Mouse (Mus musculus) cortical plate, adult 2 months (tissue): ENCODE measurements at regions not wholly inside any gene's neighbourhood (a gene's known extent, or its start where the extent isn't known, plus 50 kb on each side); places are given as distances from the start of the nearest gene placed in this dataset.

ENCODE experiments used
- CTCF ChIP-seq: fragments of 200-500 bp; IDR thresholded peaks from 2 replicates; pipeline ENCODE4 v1.5.1; 2011; ENCODE audit warnings: mild to moderate bottlenecking, control low read depth, low read length; ENCODE audit not compliant: insufficient read depth; ENCODE audit errors: extremely low read depth
- POLR2A ChIP-seq: fragments of 200-500 bp; IDR thresholded peaks from 2 replicates; pipeline ENCODE4 v1.6.1; 2011; ENCODE audit warnings: mild to moderate bottlenecking, low read length, control low read depth; ENCODE audit not compliant: insufficient read depth; ENCODE audit errors: extremely low read depth

DNA sequence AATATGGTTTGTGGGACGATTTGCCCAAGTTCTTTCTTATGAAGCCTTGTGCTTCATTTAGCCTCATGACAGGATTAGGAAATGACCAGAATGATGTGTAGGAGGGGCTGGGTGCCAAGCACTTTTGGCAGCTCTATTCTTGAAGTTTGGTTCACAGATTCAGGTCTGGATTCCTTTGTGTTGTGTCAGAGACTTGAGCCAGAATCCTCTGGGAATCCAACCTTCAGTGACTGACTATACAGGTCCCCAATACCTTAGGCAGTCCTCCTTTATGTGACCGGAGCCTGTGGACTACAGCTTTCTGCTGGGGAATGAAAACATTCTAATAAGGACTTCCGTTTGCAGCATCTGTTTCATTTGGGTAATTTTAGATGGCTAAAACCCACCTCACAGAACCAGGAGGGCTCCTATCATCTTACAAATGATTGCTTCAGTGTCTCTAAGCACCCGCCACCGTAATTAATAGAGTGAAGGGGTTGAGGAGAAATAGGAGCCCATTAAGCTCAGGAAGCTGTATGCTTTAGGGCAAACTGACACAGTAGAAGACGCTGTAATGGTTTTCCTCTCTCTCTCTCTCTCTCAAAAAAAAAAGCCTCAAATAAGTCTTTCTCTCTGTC, 354.7 kb upstream of the Igfbp7 start:
- TF ChIP-seq CTCF: no peak
- TF ChIP-seq POLR2A: no peak
